Mouse (Mus musculus) CH12.LX (cell line): ENCODE data around the gene Trpc7. TPM values are rescaled to one million over a fixed set of nuclear protein-coding genes. Genes with fewer than 3 reads are reported as not detected.

Source experiments
- DNase-seq: peaks from one replicate; pipeline ENCODE4 v3.0.0-alpha.2; 2013; ENCODE audit errors: extremely low read depth
- H3K27ac ChIP-seq: 2 replicates; pipeline ENCODE4 v1.5.1; 2012; ENCODE audit warnings: low read depth, mild to moderate bottlenecking, control low read depth, moderate library complexity; ENCODE audit not compliant: insufficient read depth
- H3K27me3 ChIP-seq: replicated peaks from 2 replicates; pipeline ENCODE3; 2012; ENCODE audit warnings: inconsistent platforms
- H3K36me3 ChIP-seq, 2 experiments: replicated peaks in 1 of 2; 2 replicates each; pipeline versions ENCODE3 to v1.6.1; 2012; ENCODE audit warnings: inconsistent platforms in 1 of 2, low read length in 1 of 2, mild to moderate bottlenecking in 1 of 2, mixed read lengths in 1 of 2, moderate library complexity in 1 of 2; ENCODE audit not compliant: control insufficient read depth in 1 of 2, insufficient read depth in 1 of 2
- H3K4me1 ChIP-seq, 2 experiments: 2 replicates each; pipeline ENCODE4 v1.6.1; 2012; ENCODE audit warnings: inconsistent platforms in 1 of 2, moderate library complexity in 1 of 2; ENCODE audit not compliant: insufficient read depth in 2 of 2, control insufficient read depth in 1 of 2
- H3K4me2 ChIP-seq: 2 replicates; pipeline ENCODE4 v1.6.1; 2012; ENCODE audit warnings: low read depth, mild to moderate bottlenecking, control low read depth; ENCODE audit not compliant: poor library complexity, insufficient read depth, severe bottlenecking
- H3K4me3 ChIP-seq, 3 experiments: fragments of 150-350 bp in 1 of 3; sonication (generic) in 1 of 3; replicated peaks in 1 of 3; 2 replicates each; pipeline versions ENCODE3 to v1.5.1; 2011 to 2012; ENCODE audit warnings: low read depth in 2 of 3, low read length in 2 of 3, mild to moderate bottlenecking in 2 of 3, moderate library complexity in 2 of 3, control low read depth in 1 of 3, improper control_type of control experiment in 1 of 3, inconsistent platforms in 1 of 3, mixed read lengths in 1 of 3; ENCODE audit not compliant: poor library complexity in 1 of 3
- H3K79me2 ChIP-seq: replicated peaks from 2 replicates; pipeline ENCODE4 v1.6.1; 2012; ENCODE audit warnings: mild to moderate bottlenecking, moderate library complexity; ENCODE audit not compliant: control insufficient read depth, poor library complexity, insufficient read depth, severe bottlenecking; ENCODE audit errors: extremely low read depth
- H3K9ac ChIP-seq: 2 replicates; pipeline ENCODE4 v1.6.1; 2012; ENCODE audit warnings: low read depth, mild to moderate bottlenecking, control low read depth, moderate library complexity; ENCODE audit not compliant: insufficient read depth
- H3K9me3 ChIP-seq: replicated peaks from 2 replicates; pipeline ENCODE3; 2012; ENCODE audit warnings: low read length, inconsistent platforms, mixed read lengths
- BHLHE40 ChIP-seq: IDR thresholded peaks from 2 replicates; pipeline ENCODE4 v1.6.1; 2011; ENCODE audit warnings: mild to moderate bottlenecking, low read depth, low read length, improper control_type of control experiment
- CHD2 ChIP-seq: IDR thresholded peaks from 2 replicates; pipeline ENCODE4 v1.6.1; 2011; ENCODE audit warnings: low read length, improper control_type of control experiment
- CTCF ChIP-seq, 2 experiments: IDR thresholded peaks in 1 of 2; conservative IDR thresholded peaks in 1 of 2; 2 replicates each; pipeline ENCODE4 v1.5.1; 2011 to 2012; ENCODE audit warnings: low read depth in 2 of 2, low read length in 2 of 2, improper control_type of control experiment in 1 of 2, inconsistent platforms in 1 of 2, mild to moderate bottlenecking in 1 of 2, moderate library complexity in 1 of 2
- E2F4 ChIP-seq: IDR thresholded peaks from 2 replicates; pipeline ENCODE4 v1.6.1; 2011; ENCODE audit warnings: low read depth, low read length, improper control_type of control experiment; ENCODE audit not compliant: insufficient replicate concordance
- ELF1 ChIP-seq: IDR thresholded peaks from 2 replicates; pipeline ENCODE4 v1.6.1; 2014; ENCODE audit warnings: low read depth, mild to moderate bottlenecking, inconsistent platforms, low read length, improper control_type of control experiment
- ETS1 ChIP-seq: conservative IDR thresholded peaks from 2 replicates; pipeline ENCODE4 v1.6.1; 2012; ENCODE audit warnings: low read depth, mild to moderate bottlenecking, inconsistent platforms, low read length, improper control_type of control experiment, moderate library complexity
- GABPA ChIP-seq: IDR thresholded peaks from 2 replicates; pipeline ENCODE4 v1.6.1; 2012; ENCODE audit warnings: low read depth, low read length, improper control_type of control experiment, inconsistent platforms; ENCODE audit not compliant: insufficient replicate concordance
- JUN ChIP-seq: IDR thresholded peaks from 2 replicates; pipeline ENCODE4 v1.6.1; 2011; ENCODE audit warnings: low read depth, mild to moderate bottlenecking, low read length, improper control_type of control experiment, moderate library complexity; ENCODE audit not compliant: insufficient read depth
- KAT2A ChIP-seq: IDR thresholded peaks from 2 replicates; pipeline ENCODE4 v1.6.1; 2012; ENCODE audit warnings: low read length, improper control_type of control experiment, inconsistent platforms; ENCODE audit not compliant: insufficient replicate concordance
- MAFK ChIP-seq: IDR thresholded peaks from 2 replicates; pipeline ENCODE4 v1.6.1; 2011; ENCODE audit warnings: low read length, improper control_type of control experiment; ENCODE audit not compliant: insufficient replicate concordance
- MAZ ChIP-seq: IDR thresholded peaks from 2 replicates; pipeline ENCODE4 v1.6.1; 2012; ENCODE audit warnings: low read depth, mild to moderate bottlenecking, inconsistent platforms, low read length, improper control_type of control experiment, moderate library complexity
- MYC ChIP-seq: IDR thresholded peaks from 2 replicates; pipeline ENCODE4 v1.6.1; 2011; ENCODE audit warnings: low read depth, mild to moderate bottlenecking, improper control_type of control experiment, low read length
- NELFE ChIP-seq: IDR thresholded peaks from 2 replicates; pipeline ENCODE4 v1.6.1; 2011; ENCODE audit warnings: low read depth, low read length, improper control_type of control experiment
- NRF1 ChIP-seq: IDR thresholded peaks from 2 replicates; pipeline ENCODE4 v1.6.1; 2014; ENCODE audit warnings: low read depth, mild to moderate bottlenecking, inconsistent platforms, low read length, improper control_type of control experiment, moderate library complexity
- PAX5 ChIP-seq: IDR thresholded peaks from 2 replicates; pipeline ENCODE4 v1.6.1; 2012; ENCODE audit warnings: low read length, inconsistent platforms, mixed read lengths
- RCOR1 ChIP-seq: conservative IDR thresholded peaks from 2 replicates; pipeline ENCODE4 v1.6.1; 2012; ENCODE audit warnings: low read depth, mild to moderate bottlenecking, inconsistent platforms, low read length, improper control_type of control experiment
- SMC3 ChIP-seq: IDR thresholded peaks from 2 replicates; pipeline ENCODE4 v1.6.1; 2011; ENCODE audit warnings: low read depth, low read length, improper control_type of control experiment
- TBP ChIP-seq: conservative IDR thresholded peaks from 2 replicates; pipeline ENCODE4 v1.6.1; 2011; ENCODE audit warnings: low read depth, low read length, improper control_type of control experiment
- TCF12 ChIP-seq: IDR thresholded peaks from 2 replicates; pipeline ENCODE4 v1.6.1; 2014; ENCODE audit warnings: low read depth, mild to moderate bottlenecking, inconsistent platforms, low read length, improper control_type of control experiment
- USF1 ChIP-seq: IDR thresholded peaks from 2 replicates; pipeline ENCODE4 v1.6.1; 2014; ENCODE audit warnings: low read depth, mild to moderate bottlenecking, inconsistent platforms, low read length, improper control_type of control experiment
- USF2 ChIP-seq: conservative IDR thresholded peaks from 2 replicates; pipeline ENCODE4 v1.6.1; 2011; ENCODE audit warnings: low read depth, low read length, improper control_type of control experiment
- ZC3H11A ChIP-seq: IDR thresholded peaks from 2 replicates; pipeline ENCODE4 v1.6.1; 2012; ENCODE audit warnings: low read depth, mild to moderate bottlenecking, inconsistent platforms, low read length, improper control_type of control experiment
- ZKSCAN1 ChIP-seq: IDR thresholded peaks from 2 replicates; pipeline ENCODE4 v1.6.1; 2012; ENCODE audit warnings: low read depth, inconsistent platforms, low read length, improper control_type of control experiment, borderline replicate concordance
- ZNF384 ChIP-seq: IDR thresholded peaks from 2 replicates; pipeline ENCODE4 v1.6.1; 2012; ENCODE audit warnings: low read depth, low read length, improper control_type of control experiment, inconsistent platforms
- dilution Hi-C: fragments of 300-500 bp; cut with MboI; formaldehyde crosslinking; loops from 2 replicates; pipeline ENCODE4 v1.14.3; 2020; ENCODE audit warnings: low sequenced_read_pairs; ENCODE audit not compliant: extremely low pct_unique_long_range_greater_than_20kb, extremely low pct_ligation_motif_present
- in situ Hi-C: fragments of 300-500 bp; cut with MboI; formaldehyde crosslinking; loops from 3 replicates; pipeline ENCODE4 v1.14.3; 2019; ENCODE audit warnings: low sequenced_read_pairs, low pct_ligation_motif_present, low pct_unique_long_range_greater_than_20kb, mixed read lengths
- polyA plus RNA-seq: library from polyadenylated mRNA; unstranded; fragments of >175 nt; gene quantifications from 2 replicates; pipeline ENCODE4 v1.2.1, GENCODE M21; 2012; ENCODE audit warnings: low read depth; ENCODE audit not compliant: insufficient read length
- total RNA-seq, 2 experiments: library from RNA; depleted of rRNA; stranded (reverse); fragments of 300-350 nt in 1 of 2; fragments of >200 nt in 1 of 2; gene quantifications; 2 replicates each; pipeline ENCODE4 v1.2.3; 2012 to 2014

Gene Trpc7
- total and polyA plus RNA-seq, 3 experiments, result not detected

DNA sequence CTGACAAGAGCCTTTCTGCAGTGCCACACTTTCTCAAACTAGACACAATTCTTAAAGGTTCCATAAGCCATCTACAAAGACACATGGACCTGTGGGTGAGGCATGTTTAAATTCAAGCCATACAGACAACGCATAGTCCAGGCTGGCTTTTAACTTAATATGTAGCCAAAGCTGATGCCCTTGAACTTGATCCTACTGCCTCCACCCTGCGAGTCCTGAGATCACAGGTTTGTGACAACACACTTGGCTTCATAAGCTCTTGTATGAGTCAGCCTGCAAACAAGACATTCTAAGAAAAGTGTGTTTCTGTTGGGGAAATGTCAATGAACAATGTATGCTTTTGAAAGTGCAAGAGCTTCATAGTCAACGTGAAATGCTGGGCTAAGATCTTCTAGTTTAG, 102.9 kb downstream of the Trpc7 start:
- Histone ChIP-seq H3K9me3 (peaks cover 12% of the 10 kb centered on the region), H3K36me3 (no peaks in the 10 kb centered on the region), H3K27me3 (peaks cover 51% of the 10 kb centered on the region), H3K4me3 (no peak overlapping the region), H3K9ac (no peak overlapping the region), H3K79me2 (no peaks in the 10 kb centered on the region), H3K4me2 (no peak overlapping the region), H3K27ac (no peak overlapping the region), H3K4me1 (no peaks in the 10 kb centered on the region)
- in situ Hi-C loops (no loop called here), dilution Hi-C loops (no loop called here)
- no peak for TF ChIP-seq KAT2A
- no peak for TF ChIP-seq CHD2
- TF ChIP-seq GABPA, result no peak
- no peak for TF ChIP-seq MYC
- TF ChIP-seq NRF1, result no peak
- TF ChIP-seq ETS1, result no peak
- no peak for TF ChIP-seq ELF1
- TF ChIP-seq RCOR1, result no peak
- TF ChIP-seq ZC3H11A, result no peak
- no peak for TF ChIP-seq JUN
- no peak for TF ChIP-seq SMC3
- no peak for TF ChIP-seq PAX5
- no peak for TF ChIP-seq CTCF (conservative IDR thresholded peaks at IDR 0.05 in 1 of 2, IDR thresholded peaks at IDR 0.05 in 1 of 2; ENCODE audit: low read depth in 2 of 2, low read length in 2 of 2)
- TF ChIP-seq TCF12, result no peak
- TF ChIP-seq MAFK, result no peak
- TF ChIP-seq ZKSCAN1, result no peak
- TF ChIP-seq BHLHE40, result no peak
- no peak for DNase-seq

- no peak overlapping the region for H3K9ac ChIP-seq
- in situ Hi-C loops (no loop called here), dilution Hi-C loops (no loop called here)
- H3K4me3 ChIP-seq, result no peak overlapping the region
- H3K36me3 ChIP-seq, result no peaks in the 10 kb centered on the region
- H3K79me2 ChIP-seq, result no peaks in the 10 kb centered on the region
- H3K9me3 ChIP-seq, result peaks cover 7% of the 10 kb centered on the region
- no peaks in the 10 kb centered on the region for H3K4me1 ChIP-seq
- H3K27ac ChIP-seq, result no peak overlapping the region
- TF ChIP-seq PAX5 (no peak), ZKSCAN1 (no peak), MAZ (no peak), USF1 (no peak), SMC3 (no peak), ELF1 (no peak), BHLHE40 (no peak), ZC3H11A (no peak), TBP (no peak), NELFE (no peak), USF2 (no peak), ZNF384 (no peak), E2F4 (no peak), CHD2 (no peak)
- H3K4me2 ChIP-seq, result no peak overlapping the region
- peaks cover 62% of the 10 kb centered on the region for H3K27me3 ChIP-seq
- no peak for DNase-seq
Observed at GRCm38 (mm10) chr13:56790683-56791082, 105.1 kb downstream of the Trpc7 start.
